Mouse (Mus musculus): ENCODE data around the gene Cfap74. TPM values are rescaled to one million over a fixed set of nuclear protein-coding genes. Genes with fewer than 3 reads are reported as not detected.

Gene Cfap74
- polyA plus RNA-seq, 1 experiment from 2014 or later, result 3.8 TPM

DNA sequence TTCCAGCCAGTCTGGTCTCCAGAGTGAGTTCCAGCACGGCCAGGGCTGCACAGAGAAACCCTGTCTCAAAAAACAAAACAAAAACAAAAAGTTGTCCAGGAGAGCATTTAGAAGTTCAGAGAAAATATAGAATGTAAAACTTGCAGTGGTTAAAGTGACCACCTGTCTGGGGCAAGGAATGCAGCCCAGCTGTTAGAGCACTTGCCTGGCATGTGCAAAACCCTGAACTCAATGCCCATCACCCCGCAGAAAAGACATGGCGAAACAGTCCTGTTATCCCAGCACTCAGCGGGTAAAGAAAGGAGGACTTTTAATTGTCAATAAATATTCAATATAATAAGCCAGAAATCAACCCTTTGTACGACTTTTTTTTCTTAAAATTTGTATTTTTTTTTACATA lies 49.6 kb downstream of the Cfap74 start:
- ATAC-seq, result no peak

DNA sequence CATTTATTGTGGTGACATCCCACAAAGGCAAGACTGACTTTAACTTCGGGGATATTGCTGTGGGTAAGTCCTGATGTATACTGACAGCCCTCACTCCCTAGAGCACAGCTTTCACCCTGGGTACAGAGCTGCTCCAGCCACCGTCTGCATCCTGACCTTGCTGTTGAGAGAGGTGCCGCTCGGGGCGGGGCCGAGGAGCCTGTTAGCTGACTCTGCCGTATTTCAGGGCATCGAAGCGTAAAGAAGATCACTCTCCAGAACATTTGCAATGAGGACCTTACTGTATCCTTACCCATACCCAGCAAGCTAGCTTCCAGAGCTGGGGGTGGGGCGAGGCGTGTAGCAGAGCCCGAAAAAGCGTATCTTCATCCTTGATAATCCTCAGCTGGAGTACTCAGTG lies 54.1 kb downstream of the Cfap74 start:
- Histone ChIP-seq H3K36me3 (no peaks in the 10 kb centered on the region), H3K4me3 (replicated peaks) (no peak overlapping the region), H3K4me1 (replicated peaks) (no peaks in the 10 kb centered on the region), H3K27ac (no peak overlapping the region), H3K9ac (replicated peaks) (no peak overlapping the region), H3K27me3 (no peaks in the 10 kb centered on the region), H3K4me2 (replicated peaks) (no peak overlapping the region), H3K9me3 (no peaks in the 10 kb centered on the region)
- 84% methylated on average over 13 of the region's 13 CpGs for whole genome bisulfite sequencing
- no peak for ATAC-seq

More for the DNA sequence above, 49.6 kb downstream of the Cfap74 start:
- no peak overlapping the region for H3K4me3 ChIP-seq (replicated peaks)
- no peak overlapping the region for H3K27ac ChIP-seq
- no peaks in the 10 kb centered on the region for H3K4me1 ChIP-seq (replicated peaks)
- H3K4me2 ChIP-seq (replicated peaks), result no peak overlapping the region
- H3K9ac ChIP-seq (replicated peaks), result no peak overlapping the region
- no peaks in the 10 kb centered on the region for H3K27me3 ChIP-seq
- H3K36me3 ChIP-seq, result no peaks in the 10 kb centered on the region
- no peaks in the 10 kb centered on the region for H3K9me3 ChIP-seq
- 88% methylated on average over 5 of the region's 5 CpGs for WGBS

- no peak overlapping the region for H3K4me3 ChIP-seq (replicated peaks)
- H3K9ac ChIP-seq (replicated peaks), result no peak overlapping the region
- H3K36me3 ChIP-seq, result no peaks in the 10 kb centered on the region
- H3K27me3 ChIP-seq, result no peaks in the 10 kb centered on the region
- H3K9me3 ChIP-seq, result no peaks in the 10 kb centered on the region
- no peak overlapping the region for H3K27ac ChIP-seq
- ATAC-seq, result no peak
- H3K4me2 ChIP-seq (replicated peaks), result no peak overlapping the region
- no peaks in the 10 kb centered on the region for H3K4me1 ChIP-seq (replicated peaks)
- 84% methylated on average over 6 of the region's 6 CpGs for WGBS
These were observed 54.6 kb downstream of the Cfap74 start for GRCm38 (mm10) chr4:155463611-155464010.

GRCm38 (mm10) chr4:155464061-155464460 lies 55.1 kb downstream of the Cfap74 start:
- no peak for ATAC-seq
- Histone ChIP-seq H3K4me1 (replicated peaks) (0 out of 2 replicates have a peak, but pooled peaks cover 2% of the 10 kb centered on the region), H3K27me3 (no peaks in the 10 kb centered on the region), H3K36me3 (no peaks in the 10 kb centered on the region), H3K27ac (no peak overlapping the region), H3K9ac (replicated peaks) (no peak overlapping the region), H3K9me3 (no peaks in the 10 kb centered on the region), H3K4me2 (replicated peaks) (no peak overlapping the region), H3K4me3 (replicated peaks) (no peak overlapping the region)
- WGBS, result 89% methylated on average over 4 of the region's 4 CpGs

- H3K9me3 ChIP-seq, result no peaks in the 10 kb centered on the region
- no peak overlapping the region for H3K4me3 ChIP-seq (replicated peaks)
- 0 out of 2 replicates have a peak, but pooled peaks cover 7% of the 10 kb centered on the region for H3K4me1 ChIP-seq (replicated peaks)
- no peaks in the 10 kb centered on the region; the same call in 1 of the 2 replicates for H3K27me3 ChIP-seq
- 80% methylated on average over 6 of the region's 6 CpGs for WGBS
- H3K36me3 ChIP-seq, result no peaks in the 10 kb centered on the region
- H3K27ac ChIP-seq, result no peak overlapping the region
- H3K4me2 ChIP-seq (replicated peaks), result no peak overlapping the region
- no peak overlapping the region for H3K9ac ChIP-seq (replicated peaks)
- ATAC-seq, result no peak
These were observed 56.6 kb downstream of the Cfap74 start for GRCm38 (mm10) chr4:155465607-155466006.

DNA sequence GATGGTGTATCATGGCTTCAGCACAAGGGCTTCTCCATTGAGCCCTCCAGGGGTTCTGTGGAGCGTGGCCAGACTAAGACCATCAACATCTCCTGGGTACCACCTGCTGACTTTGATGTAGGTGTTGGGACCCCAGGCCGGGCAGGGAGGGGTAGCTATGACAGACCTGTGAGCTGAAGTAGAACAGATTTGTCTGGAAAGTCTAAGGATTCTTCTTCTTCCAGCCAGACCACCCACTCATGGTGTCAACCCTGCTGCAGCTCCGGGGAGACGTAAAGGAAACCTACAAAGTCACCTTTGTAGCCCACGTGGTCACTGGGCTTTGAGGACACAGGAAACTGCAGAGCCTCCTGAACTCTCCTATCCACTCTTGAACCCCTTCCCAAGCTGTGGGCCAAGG lies 57.1 kb downstream of the Cfap74 start:
- no peaks in the 10 kb centered on the region for H3K9me3 ChIP-seq
- WGBS, result 81% methylated on average over 5 of the region's 5 CpGs
- no peak overlapping the region for H3K4me2 ChIP-seq (replicated peaks)
- H3K4me3 ChIP-seq (replicated peaks), result no peak overlapping the region
- no peaks in the 10 kb centered on the region for H3K36me3 ChIP-seq
- no peak for ATAC-seq
- H3K27ac ChIP-seq, result no peak overlapping the region
- no peaks in the 10 kb centered on the region; the same call in 1 of the 2 replicates for H3K27me3 ChIP-seq
- no peak overlapping the region for H3K9ac ChIP-seq (replicated peaks)
- 0 out of 2 replicates have a peak, but pooled peaks cover 7% of the 10 kb centered on the region for H3K4me1 ChIP-seq (replicated peaks)

- Histone ChIP-seq H3K36me3 (no peaks in the 10 kb centered on the region), H3K9ac (replicated peaks) (no peak overlapping the region), H3K4me2 (replicated peaks) (no peak overlapping the region), H3K4me3 (replicated peaks) (no peak overlapping the region), H3K27ac (no peak overlapping the region), H3K9me3 (no peaks in the 10 kb centered on the region), H3K4me1 (replicated peaks) (0 out of 2 replicates have a peak, but pooled peaks cover 7% of the 10 kb centered on the region), H3K27me3 (no peaks in the 10 kb centered on the region; the same call in 1 of the 2 replicates)
- no peak for ATAC-seq
- WGBS, result 82% methylated on average over 13 of the region's 13 CpGs
These were observed 58.4 kb downstream of the Cfap74 start for GRCm38 (mm10) chr4:155467237-155468010.

- 0 out of 2 replicates have a peak, but pooled peaks have one; percentile 24 for ATAC-seq
- no peaks in the 10 kb centered on the region; the same call in 1 of the 2 replicates for H3K27me3 ChIP-seq
These were observed 60.0 kb downstream of the Cfap74 start, which contains the start of gene Tmem52 for GRCm38 (mm10) chr4:155468952-155469351. TSS of gene Tmem52 (plus strand) at chr4:155469114.

DNA sequence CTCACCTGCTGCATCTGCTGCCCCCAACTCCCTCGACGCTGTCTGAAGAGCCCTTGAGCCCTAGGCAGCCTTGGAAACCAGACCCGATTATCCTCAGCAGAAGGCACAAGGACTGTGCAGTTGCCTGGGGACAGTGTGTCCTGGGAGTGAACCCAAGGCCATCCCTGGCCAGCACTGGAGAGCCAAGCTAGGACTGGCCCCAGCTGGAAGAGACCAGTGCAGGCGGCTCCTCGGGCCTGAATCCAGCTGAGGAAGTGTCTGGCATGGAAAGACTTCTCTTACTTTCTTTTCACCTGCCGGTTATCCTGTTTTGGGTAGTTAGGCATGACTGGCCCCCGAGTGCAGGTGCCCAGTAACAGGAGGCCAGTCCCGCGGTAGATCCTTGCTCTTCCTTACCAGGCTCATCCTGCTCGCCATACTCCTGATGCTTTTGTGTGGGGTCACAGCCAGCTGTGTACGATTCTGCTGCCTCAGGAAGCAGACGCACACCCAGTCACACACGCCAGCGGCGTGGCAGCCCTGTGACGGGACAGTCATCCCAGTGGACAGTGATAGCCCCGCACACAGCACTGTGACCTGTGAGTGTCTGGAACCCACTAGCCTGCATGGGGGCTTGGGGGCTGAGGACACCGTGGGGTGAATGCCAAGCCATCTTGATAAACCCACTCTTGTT lies 60.7 kb downstream of the Cfap74 start:
- Histone ChIP-seq H3K4me1 (replicated peaks) (0 out of 2 replicates have a peak, but pooled peaks cover 7% of the 10 kb centered on the region), H3K36me3 (no peaks in the 10 kb centered on the region), H3K4me2 (replicated peaks) (no peak overlapping the region), H3K27ac (no peak overlapping the region), H3K4me3 (replicated peaks) (no peak overlapping the region), H3K9ac (replicated peaks) (no peak overlapping the region), H3K9me3 (no peaks in the 10 kb centered on the region), H3K27me3 (no peaks in the 10 kb centered on the region; the same call in 1 of the 2 replicates)
- no peak for ATAC-seq
- 82% methylated on average over 18 of the region's 18 CpGs for WGBS

More at GRCm38 (mm10) chr4:155468952-155469351, 60.0 kb downstream of the Cfap74 start, which contains the start of gene Tmem52:
- H3K4me3 ChIP-seq (replicated peaks), result no peak within 1 kb of the TSS
- H3K27ac ChIP-seq, result no peak within 1 kb of the TSS
- H3K9me3 ChIP-seq, result no peaks in the 10 kb centered on the region
- 14% methylated on average over 20 of the region's 21 CpGs for WGBS
- peak within 1 kb of the TSS; percentile 31 for H3K4me2 ChIP-seq (replicated peaks)
- no peak within 1 kb of the TSS for H3K9ac ChIP-seq (replicated peaks)
- H3K36me3 ChIP-seq, result no peaks in the 10 kb centered on the region
- 0 out of 2 replicates have a peak, but pooled peaks cover 7% of the 10 kb centered on the region for H3K4me1 ChIP-seq (replicated peaks)

DNA sequence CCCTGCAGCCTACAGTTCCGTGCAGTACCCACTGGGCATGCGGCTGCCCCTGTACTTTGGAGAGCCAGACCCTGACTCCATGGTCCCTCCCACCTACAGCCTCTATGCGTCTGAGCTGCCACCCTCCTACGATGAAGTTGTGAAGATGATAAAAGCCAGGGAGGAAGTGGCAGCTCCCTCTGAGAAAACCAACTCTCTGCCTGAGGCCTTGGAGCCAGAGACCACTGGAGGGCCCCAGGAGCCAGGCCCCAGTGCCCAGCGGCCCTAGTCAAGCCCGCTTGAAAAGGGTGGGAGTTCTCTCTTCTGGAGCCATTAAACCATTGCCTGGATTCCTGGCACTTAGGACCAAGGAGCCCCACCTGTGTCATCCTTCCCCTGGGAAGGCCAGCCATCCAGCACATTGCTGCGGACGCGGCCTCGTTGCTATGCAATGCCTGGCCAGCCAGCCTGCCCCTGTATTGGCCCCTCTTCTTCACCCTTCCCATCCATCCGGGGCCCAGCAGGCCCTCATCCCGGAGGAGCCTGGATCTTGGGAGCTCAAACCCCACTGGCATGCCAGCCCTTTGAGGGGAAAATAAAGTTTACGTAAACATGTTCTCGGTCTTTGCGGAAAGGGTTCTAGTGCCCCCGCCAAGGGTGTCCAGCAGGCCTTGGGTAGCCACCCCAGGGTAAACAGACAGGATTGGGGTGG lies 61.4 kb downstream of the Cfap74 start:
- H3K4me2 ChIP-seq (replicated peaks), result no peak overlapping the region
- no peaks in the 10 kb centered on the region for H3K36me3 ChIP-seq
- H3K9me3 ChIP-seq, result no peaks in the 10 kb centered on the region
- no peak overlapping the region for H3K9ac ChIP-seq (replicated peaks)
- no peak for ATAC-seq
- H3K4me1 ChIP-seq (replicated peaks), result 0 out of 2 replicates have a peak, but pooled peaks cover 7% of the 10 kb centered on the region
- no peaks in the 10 kb centered on the region; the same call in 1 of the 2 replicates for H3K27me3 ChIP-seq
- no peak overlapping the region for H3K27ac ChIP-seq
- 85% methylated on average over 16 of the region's 16 CpGs for WGBS
- no peak overlapping the region for H3K4me3 ChIP-seq (replicated peaks)

DNA sequence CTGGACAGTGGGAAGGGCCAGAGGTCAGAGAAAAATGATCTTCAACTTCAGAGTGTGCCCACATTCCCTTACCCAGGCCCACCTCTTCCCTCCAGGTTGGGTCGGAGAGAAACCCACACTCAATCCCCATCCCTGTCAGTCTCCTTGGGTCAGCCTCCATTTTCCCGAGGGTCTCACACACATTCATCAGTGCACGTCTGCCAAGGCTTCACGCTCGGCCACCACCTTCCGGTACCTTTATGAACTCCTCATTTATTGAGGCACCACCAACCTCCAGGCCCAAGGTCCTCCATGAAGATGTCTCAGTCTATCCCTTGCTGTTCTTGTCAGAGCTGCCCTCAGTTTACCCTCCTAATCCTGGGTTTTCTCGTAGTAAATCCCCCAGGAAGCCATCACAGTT lies 62.0 kb downstream of the Cfap74 start:
- no peak overlapping the region for H3K4me2 ChIP-seq (replicated peaks)
- no peaks in the 10 kb centered on the region for H3K36me3 ChIP-seq
- H3K4me3 ChIP-seq (replicated peaks), result no peak overlapping the region
- no peak overlapping the region for H3K9ac ChIP-seq (replicated peaks)
- no peaks in the 10 kb centered on the region; the same call in 1 of the 2 replicates for H3K27me3 ChIP-seq
- no peaks in the 10 kb centered on the region for H3K9me3 ChIP-seq
- 0 out of 2 replicates have a peak, but pooled peaks cover 7% of the 10 kb centered on the region for H3K4me1 ChIP-seq (replicated peaks)
- 85% methylated on average over 7 of the region's 7 CpGs for WGBS
- no peak for ATAC-seq
- no peak overlapping the region for H3K27ac ChIP-seq
